Mouse (Mus musculus): ENCODE data around the gene Uso1.

DNA sequence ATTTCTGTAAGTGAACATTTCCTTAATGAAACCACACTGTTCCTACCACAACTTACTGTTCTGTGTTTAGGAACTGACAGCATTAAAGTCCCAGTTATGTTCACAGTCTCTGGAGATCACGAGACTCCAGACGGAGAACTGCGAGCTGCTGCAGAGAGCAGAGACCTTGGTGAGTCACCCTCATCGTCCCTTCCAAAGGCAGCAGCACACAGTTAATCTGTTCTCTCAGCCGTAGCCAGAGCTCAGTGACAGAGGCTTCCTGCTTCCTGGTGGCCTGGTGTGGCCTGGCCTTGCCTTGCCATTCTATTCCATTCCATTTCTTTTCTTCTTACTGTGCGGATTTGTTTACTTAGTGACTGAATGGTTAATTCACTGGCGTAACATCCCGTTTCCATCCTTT, 60.5 kb downstream of the Uso1 start:
- TF ChIP-seq POLR2A (IDR thresholded peaks at IDR 0.05; ENCODE audit: low read depth, low read length) (no peak), CTCF (IDR thresholded peaks at IDR 0.05; ENCODE audit: extremely low read depth, insufficient read depth, insufficient read length, insufficient replicate concordance) (no peak)
